Mouse (Mus musculus): ENCODE results near the gene Pdk2. TPM values are rescaled to one million over a fixed set of nuclear protein-coding genes. Genes with fewer than 3 reads are reported as not detected.

Pdk2 gene
- total RNA-seq, 1 experiment, result 1.7 TPM

- TF ChIP-seq MAFK (IDR thresholded peaks at IDR 0.05; ENCODE audit: insufficient read depth, low read depth, low read length), result no peak
- TF ChIP-seq ZC3H11A (IDR thresholded peaks at IDR 0.05; ENCODE audit: borderline replicate concordance, low read depth, low read length), result no peak
- TF ChIP-seq ZNF384 (IDR thresholded peaks at IDR 0.05; ENCODE audit: low read depth, low read length), result no peak
- TF ChIP-seq HCFC1 (IDR thresholded peaks at IDR 0.05; ENCODE audit: borderline replicate concordance, insufficient read depth, low read length), result no peak
- TF ChIP-seq CHD2 (IDR thresholded peaks at IDR 0.05; ENCODE audit: low read depth, low read length), result no peak
- peak; percentile 89 for DNase-seq (ENCODE audit: low read depth, low spot score)
- H3K27ac ChIP-seq (ENCODE audit: insufficient read depth, low read depth, low read length, poor library complexity, severe bottlenecking), result no peak overlapping the region
- H3K9ac ChIP-seq (ENCODE audit: insufficient read depth, low read depth, low read length, poor library complexity, severe bottlenecking), result no peak overlapping the region
- peak overlapping the region; percentile 22 to 64; a peak in 3 of 4 replicates for H3K4me3 ChIP-seq (ENCODE audit: insufficient read depth in 1 of 2, low read depth in 1 of 2, low read length in 2 of 2, poor library complexity in 1 of 2, severe bottlenecking in 1 of 2)
- H3K9me3 ChIP-seq (ENCODE audit: control insufficient read depth, insufficient read depth, low read depth, low read length), result no peaks in the 10 kb centered on the region
- in situ Hi-C loops (cut with MboI; ENCODE audit: low sequenced_read_pairs in 2 of 2, unreplicated experiment in 2 of 2), result no loop called here
- H3K4me1 ChIP-seq (ENCODE audit: control insufficient read depth in 2 of 2, insufficient read depth in 2 of 2, low read length in 2 of 2, poor library complexity in 1 of 2), result peaks cover 6 to 15% of the 10 kb centered on the region in 2 experiments
- peaks cover 3% of the 10 kb centered on the region; the same call in 1 of the 2 replicates for H3K36me3 ChIP-seq (ENCODE audit: control insufficient read depth, insufficient read depth, low read length, poor library complexity, severe bottlenecking)
These were observed 942 bp upstream of the Pdk2 start for GRCm38 (mm10) chr11:95042096-95042495.

- no peaks in the 10 kb centered on the region for H3K9me3 ChIP-seq (ENCODE audit: control insufficient read depth, insufficient read depth, low read depth, low read length)
- H3K36me3 ChIP-seq (ENCODE audit: control insufficient read depth, insufficient read depth, low read length, poor library complexity, severe bottlenecking), result peaks cover 3% of the 10 kb centered on the region; the same call in 1 of the 2 replicates
- peaks cover 6 to 12% of the 10 kb centered on the region in 2 experiments for H3K4me1 ChIP-seq (ENCODE audit: control insufficient read depth in 2 of 2, insufficient read depth in 2 of 2, low read length in 2 of 2, poor library complexity in 1 of 2)
- in situ Hi-C loops (cut with MboI; ENCODE audit: low sequenced_read_pairs in 2 of 2, unreplicated experiment in 2 of 2), result no loop called here
- no peak for TF ChIP-seq ZC3H11A (IDR thresholded peaks at IDR 0.05; ENCODE audit: borderline replicate concordance, low read depth, low read length)
- TF ChIP-seq ZNF384 (IDR thresholded peaks at IDR 0.05; ENCODE audit: low read depth, low read length), result no peak
- no peak for TF ChIP-seq HCFC1 (IDR thresholded peaks at IDR 0.05; ENCODE audit: borderline replicate concordance, insufficient read depth, low read length)
- no peak for TF ChIP-seq MAFK (IDR thresholded peaks at IDR 0.05; ENCODE audit: insufficient read depth, low read depth, low read length)
- no peak for TF ChIP-seq CHD2 (IDR thresholded peaks at IDR 0.05; ENCODE audit: low read depth, low read length)
- H3K9ac ChIP-seq (ENCODE audit: insufficient read depth, low read depth, low read length, poor library complexity, severe bottlenecking), result peak overlapping the region; percentile 56
- no peak overlapping the region for H3K27ac ChIP-seq (ENCODE audit: insufficient read depth, low read depth, low read length, poor library complexity, severe bottlenecking)
- no peak for DNase-seq (ENCODE audit: low read depth, low spot score)
- peak overlapping the region; percentile 78 to 90 for H3K4me3 ChIP-seq (ENCODE audit: insufficient read depth in 1 of 2, low read depth in 1 of 2, low read length in 2 of 2, poor library complexity in 1 of 2, severe bottlenecking in 1 of 2)
These were observed 539 bp downstream of the Pdk2 start for GRCm38 (mm10) chr11:95040491-95041138.

GRCm38 (mm10) chr11:95039766-95040165, 1.4 kb downstream of the Pdk2 start:
- peaks cover 6 to 12% of the 10 kb centered on the region in 2 experiments for H3K4me1 ChIP-seq (ENCODE audit: control insufficient read depth in 2 of 2, insufficient read depth in 2 of 2, low read length in 2 of 2, poor library complexity in 1 of 2)
- H3K36me3 ChIP-seq (ENCODE audit: control insufficient read depth, insufficient read depth, low read length, poor library complexity, severe bottlenecking), result peaks cover 3% of the 10 kb centered on the region; the same call in 1 of the 2 replicates
- H3K4me3 ChIP-seq (ENCODE audit: insufficient read depth in 1 of 2, low read depth in 1 of 2, low read length in 2 of 2, poor library complexity in 1 of 2, severe bottlenecking in 1 of 2), result no peak overlapping the region
- no peak for TF ChIP-seq ZC3H11A (IDR thresholded peaks at IDR 0.05; ENCODE audit: borderline replicate concordance, low read depth, low read length)
- TF ChIP-seq MAFK (IDR thresholded peaks at IDR 0.05; ENCODE audit: insufficient read depth, low read depth, low read length), result no peak
- TF ChIP-seq ZNF384 (IDR thresholded peaks at IDR 0.05; ENCODE audit: low read depth, low read length), result no peak
- no peak for TF ChIP-seq CHD2 (IDR thresholded peaks at IDR 0.05; ENCODE audit: low read depth, low read length)
- no peak for TF ChIP-seq HCFC1 (IDR thresholded peaks at IDR 0.05; ENCODE audit: borderline replicate concordance, insufficient read depth, low read length)
- in situ Hi-C loops (cut with MboI; ENCODE audit: low sequenced_read_pairs in 2 of 2, unreplicated experiment in 2 of 2), result no loop called here
- DNase-seq (ENCODE audit: low read depth, low spot score), result no peak
- H3K27ac ChIP-seq (ENCODE audit: insufficient read depth, low read depth, low read length, poor library complexity, severe bottlenecking), result no peak overlapping the region
- H3K9ac ChIP-seq (ENCODE audit: insufficient read depth, low read depth, low read length, poor library complexity, severe bottlenecking), result no peak overlapping the region
- no peaks in the 10 kb centered on the region for H3K9me3 ChIP-seq (ENCODE audit: control insufficient read depth, insufficient read depth, low read depth, low read length)

GRCm38 (mm10) chr11:95038818-95039655, 2.1 kb downstream of the Pdk2 start:
- in situ Hi-C loops (cut with MboI; ENCODE audit: low sequenced_read_pairs in 2 of 2, unreplicated experiment in 2 of 2), result no loop called here
- Histone ChIP-seq H3K9ac (ENCODE audit: insufficient read depth, low read depth, low read length, poor library complexity, severe bottlenecking) (no peak overlapping the region), H3K27ac (ENCODE audit: insufficient read depth, low read depth, low read length, poor library complexity, severe bottlenecking) (no peak overlapping the region), H3K36me3 (ENCODE audit: control insufficient read depth, insufficient read depth, low read length, poor library complexity, severe bottlenecking) (no peaks in the 10 kb centered on the region), H3K9me3 (ENCODE audit: control insufficient read depth, insufficient read depth, low read depth, low read length) (no peaks in the 10 kb centered on the region), H3K4me3 (ENCODE audit: insufficient read depth in 1 of 2, low read depth in 1 of 2, low read length in 2 of 2, poor library complexity in 1 of 2, severe bottlenecking in 1 of 2) (no peak overlapping the region), H3K4me1 (ENCODE audit: control insufficient read depth in 2 of 2, insufficient read depth in 2 of 2, low read length in 2 of 2, poor library complexity in 1 of 2) (peaks cover 6 to 11% of the 10 kb centered on the region in 2 experiments)
- DNase-seq (ENCODE audit: low read depth, low spot score), result no peak
- TF ChIP-seq MAFK (IDR thresholded peaks at IDR 0.05; ENCODE audit: insufficient read depth, low read depth, low read length) (0 out of 2 replicates have a peak, but pooled peaks have one; percentile 4), CHD2 (IDR thresholded peaks at IDR 0.05; ENCODE audit: low read depth, low read length) (no peak)
